Mouse (Mus musculus): ENCODE data around the gene Snupn. TPM values are rescaled to one million over a fixed set of nuclear protein-coding genes. Genes with fewer than 3 reads are reported as not detected.
"Not testable (repeated sequence)": the region's sequence is repeated elsewhere in the genome, so short reads cannot be mapped to it uniquely, and the experiment has no call there.

Gene Snupn
- 28.5 and 31.5 TPM in 2 replicates for polyA plus RNA-seq (2015; fragmentation: Nextera tagmentation; extraction: Ambion mirVana)

DNA sequence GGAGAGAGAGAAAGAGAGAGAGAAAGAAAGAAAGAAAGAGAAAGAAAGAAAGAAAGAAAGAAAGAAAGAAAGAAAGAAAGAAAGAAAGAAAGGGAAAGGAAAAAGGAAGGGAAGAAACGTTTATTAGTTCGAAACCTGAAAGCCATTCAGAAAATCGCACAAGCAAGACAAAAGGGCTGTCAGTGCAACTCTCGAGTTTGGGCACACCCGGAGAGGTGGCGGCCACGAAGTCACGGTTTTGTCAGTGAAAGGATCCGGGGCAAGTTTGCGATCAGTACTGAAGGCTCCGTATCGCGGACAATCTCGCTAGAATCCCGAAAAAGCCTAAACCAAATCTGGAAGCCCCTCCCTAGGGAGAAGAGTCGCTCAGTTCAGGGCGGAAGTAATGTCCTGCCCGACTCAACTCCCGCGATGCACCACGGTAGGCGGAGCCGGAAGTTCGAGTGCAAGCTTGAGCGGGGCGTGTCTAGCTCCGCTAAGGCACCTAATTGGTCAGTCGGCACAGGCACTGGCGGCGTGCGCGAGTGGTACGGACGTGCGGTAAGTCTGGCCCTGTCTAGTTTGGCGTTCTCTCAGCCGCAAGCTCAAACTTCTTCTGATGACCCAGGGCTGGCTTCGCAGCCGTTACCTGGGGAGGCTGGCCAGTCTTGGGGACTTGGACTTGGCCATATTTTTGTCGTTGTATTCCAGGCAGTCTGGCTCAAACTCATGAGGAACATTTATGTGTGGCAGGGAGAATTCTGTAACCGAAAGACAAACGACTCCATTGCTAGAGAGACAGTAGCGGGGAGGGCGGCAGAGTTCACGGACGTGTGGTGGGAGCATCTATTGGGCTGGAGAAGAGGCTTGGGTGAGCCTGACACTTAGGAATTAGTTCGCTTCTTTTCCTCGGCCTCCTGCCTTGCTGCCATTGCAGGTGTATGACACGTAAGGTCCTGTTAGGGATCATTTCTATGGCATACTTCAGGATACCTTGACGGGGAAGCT, at the start of gene Snupn:
Gene Snupn (plus strand): TSS at position 465 of the 987 bp plus-strand sequence.
- no peaks in the 10 kb centered on the region for H3K27me3 ChIP-seq

DNA sequence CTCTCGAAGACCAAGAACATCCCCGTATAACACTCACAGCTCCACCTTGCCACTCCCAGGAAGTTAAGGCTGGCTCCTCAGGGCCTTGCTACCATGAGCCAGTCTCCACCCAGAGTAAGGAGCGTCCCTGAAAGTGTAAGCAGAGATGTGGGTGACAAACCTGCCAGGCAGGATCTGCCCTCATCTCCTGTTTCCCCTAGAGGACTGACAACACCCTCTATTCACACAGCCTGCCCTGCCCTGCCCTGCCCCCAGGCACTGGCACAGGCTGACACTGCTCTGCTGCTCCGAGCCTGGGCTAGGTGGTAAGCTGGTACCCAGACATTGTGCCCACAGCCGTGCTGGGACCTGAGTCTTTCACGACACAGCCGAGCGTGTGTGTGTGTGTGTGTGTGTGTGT, 49.5 kb upstream of the Snupn start:
- ATAC-seq (ENCODE audit: low FRiP score), result no peak

More for the DNA sequence above, at the start of gene Snupn:
- Histone ChIP-seq H3K36me3 (peaks cover 2% of the 10 kb centered on the region; the same call in 1 of the 2 replicates), H3K4me3 (peak within 1 kb of the TSS; percentile 56), H3K27ac (peak within 1 kb of the TSS; percentile 88), H3K4me1 (replicated peaks) (peaks cover 14% of the 10 kb centered on the region), H3K9ac (peak within 1 kb of the TSS; percentile 80), H3K9me3 (no peaks in the 10 kb centered on the region), H3K4me2 (peak within 1 kb of the TSS; percentile 86)
- WGBS, result under 1% methylated on average over 50 of the region's 50 CpGs
- peak; percentile 100 for ATAC-seq (ENCODE audit: low FRiP score)

DNA sequence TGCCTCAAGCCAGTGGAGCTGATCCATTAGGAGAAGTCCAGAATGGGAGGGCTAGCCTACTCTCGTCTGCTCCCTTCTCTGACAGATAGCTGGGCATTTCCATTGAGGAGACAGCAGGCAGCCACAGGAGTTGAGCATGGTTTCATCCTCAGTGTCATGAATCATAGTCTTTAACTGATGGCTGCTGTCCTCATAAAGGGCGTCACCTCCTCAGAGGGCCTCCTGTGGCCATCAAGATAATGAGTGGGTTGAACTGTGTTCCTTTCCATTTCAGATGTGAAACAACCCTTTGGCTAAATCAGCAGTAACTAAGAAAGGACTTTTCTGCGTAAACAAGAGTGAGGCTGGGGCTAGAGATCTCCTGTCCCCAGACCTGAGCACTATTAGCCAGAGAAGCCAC, 47.0 kb upstream of the Snupn start:
- Histone ChIP-seq H3K4me2 (no peak overlapping the region), H3K4me3 (no peak overlapping the region), H3K4me1 (replicated peaks) (peaks cover 5% of the 10 kb centered on the region; the same call in 1 of the 2 replicates), H3K27me3 (no peaks in the 10 kb centered on the region), H3K36me3 (no peaks in the 10 kb centered on the region), H3K27ac (no peak overlapping the region), H3K9me3 (no peaks in the 10 kb centered on the region), H3K9ac (no peak overlapping the region)
- 86% methylated on average over 3 of the region's 3 CpGs for WGBS
- ATAC-seq (ENCODE audit: low FRiP score), result no peak

More for the DNA sequence above, 49.5 kb upstream of the Snupn start:
- H3K4me3 ChIP-seq, result no peak overlapping the region
- no peaks in the 10 kb centered on the region; the same call in 1 of the 2 replicates for H3K27me3 ChIP-seq
- H3K36me3 ChIP-seq, result no peaks in the 10 kb centered on the region
- H3K9me3 ChIP-seq, result no peaks in the 10 kb centered on the region
- H3K4me1 ChIP-seq (replicated peaks), result peaks cover 5% of the 10 kb centered on the region; the same call in 1 of the 2 replicates
- H3K27ac ChIP-seq, result no peak overlapping the region
- 73% methylated on average over 8 of the region's 8 CpGs for WGBS
- H3K4me2 ChIP-seq, result no peak overlapping the region
- no peak overlapping the region for H3K9ac ChIP-seq

DNA sequence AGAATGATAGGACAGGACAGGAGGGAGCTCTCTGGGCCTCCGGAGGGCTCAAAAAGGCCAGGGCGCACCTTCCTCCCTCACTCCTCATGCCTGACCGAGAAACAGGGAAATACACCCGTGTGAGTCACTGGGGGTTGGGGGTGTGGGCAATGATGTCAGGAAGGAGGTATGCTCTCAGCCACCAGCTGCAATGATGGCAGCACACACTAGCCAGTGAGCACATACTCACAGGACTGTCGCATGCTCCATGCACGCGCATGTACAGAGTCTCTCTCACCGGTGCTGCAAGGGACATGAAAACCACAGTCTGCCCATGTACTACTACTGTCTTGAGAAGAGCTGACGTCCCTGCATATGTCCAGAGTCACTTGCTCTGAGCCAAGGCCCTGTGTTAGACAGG, 43.1 kb upstream of the Snupn start:
- H3K9ac ChIP-seq, result no peak overlapping the region
- H3K4me3 ChIP-seq, result no peak overlapping the region
- H3K27me3 ChIP-seq, result no peaks in the 10 kb centered on the region
- H3K4me1 ChIP-seq (replicated peaks), result no peaks in the 10 kb centered on the region
- H3K4me2 ChIP-seq, result no peak overlapping the region
- H3K27ac ChIP-seq, result no peak overlapping the region
- H3K9me3 ChIP-seq, result no peaks in the 10 kb centered on the region
- no peak for ATAC-seq (ENCODE audit: low FRiP score)
- WGBS, result 87% methylated on average over 9 of the region's 9 CpGs
- no peaks in the 10 kb centered on the region for H3K36me3 ChIP-seq

DNA sequence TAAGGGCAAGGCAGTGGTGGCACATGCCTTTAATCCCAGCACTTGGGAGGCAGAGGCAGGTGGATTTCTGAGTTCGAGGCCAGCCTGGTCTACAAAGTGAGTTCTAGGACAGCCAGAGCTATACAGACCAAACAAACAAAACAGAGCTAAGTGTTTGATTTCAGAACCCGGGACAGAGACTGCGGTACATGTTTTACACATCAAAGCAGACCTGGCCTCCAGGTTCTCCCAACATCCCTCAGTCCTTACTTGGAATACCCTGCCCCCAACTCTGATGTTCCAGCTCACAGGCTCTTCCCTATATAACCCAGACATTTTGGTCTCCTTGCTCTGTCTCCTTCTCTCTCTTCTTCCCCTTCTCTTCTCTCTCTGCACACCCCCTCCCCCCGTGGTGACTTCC, 40.7 kb upstream of the Snupn start:
- H3K27me3 ChIP-seq; H3K9ac ChIP-seq; H3K36me3 ChIP-seq; H3K27ac ChIP-seq; ATAC-seq (ENCODE audit: low FRiP score); H3K4me1 ChIP-seq (replicated peaks); H3K4me3 ChIP-seq; H3K9me3 ChIP-seq; H3K4me2 ChIP-seq: not testable (repeated sequence)
- 51% methylated on average over 4 of the region's 4 CpGs for WGBS

DNA sequence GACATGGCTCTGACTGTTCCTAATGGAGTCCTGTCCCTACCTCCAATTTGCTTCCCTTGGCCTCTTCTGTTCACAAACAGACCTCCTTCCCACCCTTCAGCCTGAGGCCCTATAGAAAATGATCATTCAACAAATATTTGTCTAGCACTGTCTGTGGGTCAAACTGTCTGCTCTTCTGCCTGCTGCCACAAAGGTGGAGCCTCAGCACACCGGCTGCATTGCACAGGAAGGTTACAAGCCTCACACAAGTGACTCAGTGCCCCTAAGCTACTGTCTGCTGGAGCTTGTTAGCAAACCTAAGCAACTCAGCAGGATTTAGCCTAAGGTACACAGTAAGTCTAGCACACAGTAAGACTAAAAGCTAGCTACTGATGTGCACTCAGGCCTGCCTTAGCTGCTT, 39.7 kb upstream of the Snupn start:
- no peak overlapping the region for H3K9ac ChIP-seq
- no peaks in the 10 kb centered on the region for H3K27me3 ChIP-seq
- H3K4me1 ChIP-seq (replicated peaks), result no peaks in the 10 kb centered on the region
- no peak for ATAC-seq (ENCODE audit: low FRiP score)
- no peak overlapping the region for H3K4me2 ChIP-seq
- no peak overlapping the region for H3K4me3 ChIP-seq
- 75% methylated on average over 1 of the region's 1 CpGs for WGBS
- H3K9me3 ChIP-seq, result no peaks in the 10 kb centered on the region
- no peak overlapping the region for H3K27ac ChIP-seq
- H3K36me3 ChIP-seq, result no peaks in the 10 kb centered on the region

DNA sequence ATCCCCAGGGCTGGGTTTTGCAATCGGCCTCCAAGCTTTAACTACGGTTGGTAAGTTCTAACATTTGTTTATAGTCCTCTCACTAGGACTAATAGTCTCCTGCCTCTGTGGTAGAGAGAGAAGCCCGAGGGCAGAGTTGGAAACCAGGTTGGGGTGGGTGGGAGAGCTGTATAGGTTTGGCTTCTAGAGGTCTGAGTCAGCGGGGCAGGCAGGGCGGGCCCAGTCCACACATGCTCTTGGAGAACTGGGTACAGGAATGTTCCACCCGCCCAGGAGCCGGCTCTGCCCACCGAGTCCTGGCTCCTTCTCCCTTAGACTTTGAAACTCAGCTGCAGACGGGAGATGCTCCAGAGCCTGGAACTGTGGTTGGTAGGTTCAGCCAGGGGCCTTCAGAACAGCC, 36.7 kb upstream of the Snupn start:
- Histone ChIP-seq H3K4me2 (no peak overlapping the region), H3K27ac (no peak overlapping the region), H3K36me3 (0 out of 2 replicates have a peak, but pooled peaks cover 12% of the 10 kb centered on the region), H3K9me3 (no peaks in the 10 kb centered on the region), H3K4me3 (no peak overlapping the region), H3K4me1 (replicated peaks) (no peaks in the 10 kb centered on the region), H3K9ac (no peak overlapping the region), H3K27me3 (no peaks in the 10 kb centered on the region)
- WGBS, result 90% methylated on average over 9 of the region's 9 CpGs
- no peak for ATAC-seq (ENCODE audit: low FRiP score)

DNA sequence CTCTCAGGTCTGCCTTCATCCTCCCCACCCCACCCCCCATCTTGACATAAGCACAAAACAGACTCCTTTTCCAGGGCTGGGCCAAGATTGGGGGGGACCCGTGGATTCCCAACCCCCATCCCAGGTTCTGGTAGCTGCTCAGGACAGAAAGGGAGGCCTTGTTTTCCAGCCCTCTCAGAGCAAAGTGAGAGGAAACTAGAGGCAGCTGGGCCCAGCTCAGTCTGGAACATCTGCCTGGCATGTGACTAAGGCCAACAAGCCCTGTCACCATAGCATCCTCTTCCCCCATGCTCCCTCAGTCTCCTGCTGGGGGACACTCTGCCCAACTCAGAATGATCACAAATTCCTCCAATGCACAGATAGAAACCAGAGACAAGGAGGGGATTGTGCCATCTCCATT, 35.6 kb upstream of the Snupn start:
- Histone ChIP-seq H3K36me3 (0 out of 2 replicates have a peak, but pooled peaks cover 12% of the 10 kb centered on the region), H3K27me3 (no peaks in the 10 kb centered on the region), H3K9ac (no peak overlapping the region), H3K4me3 (no peak overlapping the region), H3K9me3 (no peaks in the 10 kb centered on the region), H3K27ac (no peak overlapping the region), H3K4me2 (no peak overlapping the region), H3K4me1 (replicated peaks) (no peaks in the 10 kb centered on the region)
- 82% methylated on average over 1 of the region's 1 CpGs for WGBS
- no peak for ATAC-seq (ENCODE audit: low FRiP score)

DNA sequence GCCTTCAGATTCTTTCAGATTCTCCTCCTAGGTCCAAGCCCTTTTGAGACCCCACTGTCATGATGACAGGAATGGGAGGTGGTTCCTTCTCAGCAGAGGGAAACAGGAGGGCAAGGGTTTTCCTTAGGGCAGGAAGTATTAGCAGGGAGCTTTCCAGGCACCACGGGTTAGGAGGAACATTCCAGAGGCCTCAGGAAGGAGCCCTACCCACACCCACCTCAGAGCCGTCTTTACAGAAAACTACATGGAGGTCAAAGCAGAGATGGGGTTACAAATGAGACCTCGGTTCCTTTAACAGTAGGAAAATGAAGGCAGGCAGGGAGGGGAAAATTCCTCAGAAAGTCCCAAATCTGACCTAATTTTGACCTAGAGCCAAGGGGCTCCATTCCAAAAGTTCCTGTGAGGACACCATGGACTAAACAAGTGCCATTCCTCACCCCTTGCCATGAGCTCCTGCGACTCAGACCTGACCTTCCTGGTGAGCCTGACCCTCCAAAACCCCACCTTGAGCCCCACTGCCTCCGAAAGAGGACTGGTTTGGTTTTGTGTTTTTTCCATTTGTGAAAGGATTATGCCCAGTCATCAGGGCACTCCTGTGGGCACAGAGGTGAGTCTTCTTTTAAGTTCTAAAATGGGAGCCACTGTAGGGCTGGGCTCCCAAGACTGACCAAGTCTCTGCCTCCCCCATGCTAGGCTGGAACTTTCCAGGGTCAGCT, 34.8 kb upstream of the Snupn start:
- Histone ChIP-seq H3K36me3 (0 out of 2 replicates have a peak, but pooled peaks cover 12% of the 10 kb centered on the region), H3K27ac (no peak overlapping the region), H3K27me3 (no peaks in the 10 kb centered on the region), H3K9me3 (no peaks in the 10 kb centered on the region), H3K4me1 (replicated peaks) (no peaks in the 10 kb centered on the region), H3K4me2 (no peak overlapping the region), H3K9ac (no peak overlapping the region), H3K4me3 (no peak overlapping the region)
- WGBS, result 84% methylated on average over 5 of the region's 5 CpGs
- no peak for ATAC-seq (ENCODE audit: low FRiP score)

DNA sequence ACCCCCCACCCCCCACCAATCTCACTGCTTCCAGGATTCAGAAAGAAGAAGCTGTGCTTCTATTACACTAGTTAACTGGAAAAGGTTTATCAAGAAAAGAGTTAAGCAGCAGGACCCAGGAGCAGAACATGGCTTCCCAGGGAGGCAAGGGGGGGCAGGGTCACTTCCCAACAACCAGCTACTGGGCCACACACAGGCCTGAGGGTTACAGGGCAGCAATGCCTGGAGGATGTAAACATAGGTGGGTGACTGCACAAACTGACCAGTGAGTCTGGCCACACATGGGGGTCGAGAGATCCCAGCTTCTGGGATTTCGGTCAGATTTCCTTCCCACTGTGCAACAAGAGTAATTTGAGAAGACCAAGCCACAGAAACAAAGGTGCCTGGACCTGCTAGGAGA, 33.5 kb upstream of the Snupn start:
- H3K4me3 ChIP-seq, result no peak overlapping the region
- H3K27ac ChIP-seq, result no peak overlapping the region
- peaks cover 19% of the 10 kb centered on the region for H3K36me3 ChIP-seq
- H3K4me1 ChIP-seq (replicated peaks), result no peaks in the 10 kb centered on the region
- no peak overlapping the region for H3K4me2 ChIP-seq
- H3K9ac ChIP-seq, result no peak overlapping the region
- no peaks in the 10 kb centered on the region for H3K9me3 ChIP-seq
- ATAC-seq (ENCODE audit: low FRiP score), result no peak
- H3K27me3 ChIP-seq, result no peaks in the 10 kb centered on the region
- 79% methylated on average over 2 of the region's 2 CpGs for WGBS

DNA sequence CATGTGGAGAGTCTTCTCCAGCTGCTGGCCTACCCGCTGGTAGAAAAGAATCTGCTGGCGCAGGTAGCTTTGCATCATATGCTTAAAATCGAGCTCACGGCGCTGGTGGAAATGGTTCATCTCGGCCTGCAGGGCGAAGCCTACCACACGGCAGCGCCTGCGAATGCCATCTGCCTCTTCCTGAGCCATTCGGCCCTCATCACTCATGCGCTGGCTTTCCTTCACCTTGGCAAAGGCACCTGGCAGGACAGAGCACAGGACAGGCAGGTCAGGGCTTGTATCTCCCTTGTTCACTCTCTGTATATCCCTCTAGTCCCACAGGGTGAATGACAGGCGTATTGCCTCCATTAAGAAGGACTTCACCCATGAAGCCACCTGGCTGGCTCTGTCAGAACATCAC, 32.2 kb upstream of the Snupn start:
- no peaks in the 10 kb centered on the region for H3K27me3 ChIP-seq
- peaks cover 9% of the 10 kb centered on the region for H3K4me1 ChIP-seq (replicated peaks)
- WGBS, result 93% methylated on average over 13 of the region's 13 CpGs
- no peak overlapping the region for H3K9ac ChIP-seq
- no peak overlapping the region for H3K27ac ChIP-seq
- no peak for ATAC-seq (ENCODE audit: low FRiP score)
- H3K36me3 ChIP-seq, result peaks cover 19% of the 10 kb centered on the region
- H3K4me2 ChIP-seq, result no peak overlapping the region
- no peaks in the 10 kb centered on the region for H3K9me3 ChIP-seq
- H3K4me3 ChIP-seq, result no peak overlapping the region

DNA sequence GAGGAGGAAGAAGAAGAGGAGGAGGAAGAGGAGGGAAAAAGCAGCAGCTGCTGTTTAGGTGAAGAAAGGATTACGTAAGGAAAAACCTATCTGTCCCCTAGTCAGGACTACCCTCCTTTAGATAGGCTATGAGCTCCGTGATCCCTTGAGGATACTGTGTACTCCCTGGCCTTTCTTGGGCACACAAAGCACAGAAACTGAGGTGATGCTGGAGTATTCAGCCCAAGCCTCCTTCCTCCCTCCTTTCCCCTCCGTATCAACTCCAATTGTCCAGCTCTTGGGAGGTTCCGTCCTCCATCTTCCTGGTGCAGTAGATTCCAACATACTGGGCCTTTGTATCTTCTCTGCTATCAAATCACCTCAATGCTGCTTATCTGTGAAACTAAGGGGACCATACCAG, 27.9 kb upstream of the Snupn start:
- H3K4me2 ChIP-seq, result 0 out of 2 replicates have a peak overlapping the region, but pooled peaks have one; percentile 85

More for the DNA sequence above, 27.9 kb upstream of the Snupn start:
- no peak overlapping the region for H3K4me3 ChIP-seq
- no peak for ATAC-seq (ENCODE audit: low FRiP score)
- 91% methylated on average over 4 of the region's 4 CpGs for WGBS
- H3K9ac ChIP-seq, result no peak overlapping the region
- no peaks in the 10 kb centered on the region for H3K9me3 ChIP-seq
- peaks cover 14% of the 10 kb centered on the region for H3K36me3 ChIP-seq
- H3K27me3 ChIP-seq, result peaks cover 5% of the 10 kb centered on the region; the same call in 1 of the 2 replicates
- peaks cover 51% of the 10 kb centered on the region for H3K4me1 ChIP-seq (replicated peaks)
- H3K27ac ChIP-seq, result no peak overlapping the region

Measured in hindbrain, embryonic 13.5 days (tissue).